Mouse (Mus musculus) limb, embryonic 12.5 days (tissue): ENCODE results near the gene Cdc42se1. TPM values are rescaled to one million over a fixed set of nuclear protein-coding genes. Genes with fewer than 3 reads are reported as not detected.
A peak's percentile ranks its signal among the peaks of the same experiment; 100 is the strongest.

Experiments
- ATAC-seq: fragments of 200-750 bp; cut with Nextera tagmentation; 2 replicates; pipeline ENCODE4 v1.8.0; 2017; ENCODE audit warnings: low read depth, moderate TSS enrichment; ENCODE audit not compliant: insufficient number of reproducible peaks, insufficient read depth, low FRiP score, low TSS enrichment
- H3K27ac ChIP-seq: fragments of 300-500 bp; sonication (generic); 2 replicates; pipeline ENCODE4 v1.5.1; 2016; ENCODE audit warnings: mild to moderate bottlenecking, moderate library complexity
- H3K27me3 ChIP-seq: fragments of 300-500 bp; sonication (generic); 2 replicates; pipeline ENCODE4 v1.6.1; 2016; ENCODE audit warnings: mild to moderate bottlenecking, moderate library complexity
- H3K36me3 ChIP-seq: fragments of 300-500 bp; sonication (generic); 2 replicates; pipeline ENCODE4 v1.6.1; 2016; ENCODE audit warnings: mild to moderate bottlenecking, moderate library complexity
- H3K4me1 ChIP-seq: fragments of 300-500 bp; sonication (generic); replicated peaks from 2 replicates; pipeline ENCODE4 v1.6.1; 2016
- H3K4me2 ChIP-seq: fragments of 300-500 bp; sonication (generic); 2 replicates; pipeline ENCODE4 v1.6.1; 2016; ENCODE audit warnings: mild to moderate bottlenecking, moderate library complexity
- H3K4me3 ChIP-seq: fragments of 300-500 bp; sonication (generic); replicated peaks from 2 replicates; pipeline ENCODE4 v1.5.1; 2016; ENCODE audit warnings: mild to moderate bottlenecking
- H3K9ac ChIP-seq: fragments of 300-500 bp; sonication (generic); replicated peaks from 2 replicates; pipeline ENCODE4 v1.6.1; 2016; ENCODE audit warnings: mild to moderate bottlenecking, moderate library complexity
- H3K9me3 ChIP-seq: fragments of 300-500 bp; sonication (generic); 2 replicates; pipeline ENCODE4 v1.6.1; 2016; ENCODE audit warnings: mild to moderate bottlenecking, moderate library complexity
- WGBS: fragments of 180-500 bp; shearing (Covaris S2); methylation state at CpG from one replicate; pipeline ENCODE4 v1.1.7; 2016; 5-methylcytosine and 5-hydroxymethylcytosine counted together
- polyA plus RNA-seq: library from polyadenylated mRNA; unstranded; fragments of >200 nt; fragmentation: Nextera tagmentation; extraction: Ambion mirVana; gene quantifications from 2 replicates; pipeline ENCODE4 v1.2.1, GENCODE M21; 2016

Cdc42se1 gene
- polyA plus RNA-seq, 1 experiment from 2014 or later, result 75.3 TPM

DNA sequence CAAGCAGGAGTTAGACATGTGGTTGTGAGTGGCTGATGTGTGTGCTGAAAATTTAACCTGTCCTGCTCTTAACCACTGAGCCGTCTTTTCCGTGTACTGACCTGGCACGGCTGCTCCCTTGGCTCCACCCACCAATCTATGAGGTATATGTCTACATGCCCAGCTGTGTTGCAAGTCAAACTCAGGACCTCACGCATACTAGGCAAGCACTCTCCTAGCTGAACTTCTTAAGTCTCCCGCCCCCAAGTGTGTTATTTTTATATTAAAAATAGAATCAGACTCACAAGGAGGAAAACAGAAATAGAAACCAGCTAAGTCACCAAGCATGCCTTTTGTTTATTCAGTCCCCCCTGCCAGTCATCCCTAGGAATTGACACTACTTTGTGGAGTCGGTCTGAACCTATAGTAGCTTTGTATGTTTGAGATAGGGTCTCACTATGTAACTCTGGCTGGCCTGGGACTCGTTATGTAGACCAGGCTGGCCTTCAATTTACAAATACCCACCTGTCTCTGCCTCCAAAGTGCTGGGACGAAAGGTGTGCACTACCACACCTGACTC is 9.1 kb downstream of the Cdc42se1 start:
- peaks cover 65% of the 10 kb centered on the region for H3K36me3 ChIP-seq
- H3K4me3 ChIP-seq, result no peak overlapping the region
- peaks cover 11% of the 10 kb centered on the region for H3K4me1 ChIP-seq
- no peak for ATAC-seq
- no peak overlapping the region for H3K9ac ChIP-seq
- H3K27me3 ChIP-seq, result no peaks in the 10 kb centered on the region
- no peak overlapping the region for H3K4me2 ChIP-seq
- no peak overlapping the region for H3K27ac ChIP-seq
- no peaks in the 10 kb centered on the region for H3K9me3 ChIP-seq
- WGBS, result 95% methylated on average over 8 of the region's 8 CpGs

DNA sequence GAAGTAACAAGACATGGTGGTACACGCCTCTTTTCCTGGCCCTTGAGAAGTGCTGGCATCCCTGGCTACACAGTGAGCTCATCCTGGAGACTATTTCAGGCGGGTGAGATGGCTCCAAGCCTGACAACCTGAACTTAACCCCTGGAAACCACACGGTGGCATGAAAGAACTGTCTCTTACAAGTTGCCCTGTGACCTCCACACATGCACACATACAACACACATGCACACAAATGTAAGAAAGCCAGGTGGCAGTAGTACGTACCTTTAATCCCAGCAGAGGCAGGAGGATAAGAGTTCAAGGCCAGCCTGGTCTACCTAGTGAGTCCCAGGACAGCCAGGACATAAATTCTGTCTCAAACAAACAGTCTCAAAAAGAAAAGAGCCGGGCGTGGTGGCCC is 10.5 kb downstream of the Cdc42se1 start:
- no peaks in the 10 kb centered on the region for H3K27me3 ChIP-seq
- H3K9me3 ChIP-seq, result no peaks in the 10 kb centered on the region
- H3K4me1 ChIP-seq, result peaks cover 11% of the 10 kb centered on the region
- H3K9ac ChIP-seq, result no peak overlapping the region
- no peak overlapping the region for H3K4me3 ChIP-seq
- no peak for ATAC-seq
- WGBS, result 86% methylated on average over 6 of the region's 6 CpGs
- peaks cover 53% of the 10 kb centered on the region for H3K36me3 ChIP-seq
- no peak overlapping the region for H3K4me2 ChIP-seq
- no peak overlapping the region for H3K27ac ChIP-seq

GRCm38 (mm10) chr3:95239971-95240370 is 11.4 kb downstream of the Cdc42se1 start:
- no peak for ATAC-seq
- no peaks in the 10 kb centered on the region for H3K9me3 ChIP-seq

GRCm38 (mm10) chr3:95240900-95241299 is 12.4 kb downstream of the Cdc42se1 start:
- Histone ChIP-seq H3K36me3 (peaks cover 46% of the 10 kb centered on the region), H3K9ac (peak overlapping the region; percentile 45), H3K27ac (no peak overlapping the region; the same call in 1 of the 2 replicates), H3K4me2 (peak overlapping the region; percentile 37), H3K4me1 (peaks cover 11% of the 10 kb centered on the region), H3K27me3 (no peaks in the 10 kb centered on the region), H3K4me3 (peak overlapping the region; percentile 9), H3K9me3 (no peaks in the 10 kb centered on the region)
- 0 out of 2 replicates have a peak, but pooled peaks have one; percentile 13 for ATAC-seq
- 29% methylated on average over 14 of the region's 17 CpGs for WGBS

More at GRCm38 (mm10) chr3:95239971-95240370, 11.4 kb downstream of the Cdc42se1 start:
- H3K27ac ChIP-seq, result no peak overlapping the region
- H3K36me3 ChIP-seq, result peaks cover 46% of the 10 kb centered on the region
- 87% methylated on average over 12 of the region's 12 CpGs for WGBS
- H3K4me2 ChIP-seq, result no peak overlapping the region; the same call in 1 of the 2 replicates
- H3K9ac ChIP-seq, result no peak overlapping the region
- H3K27me3 ChIP-seq, result no peaks in the 10 kb centered on the region
- peaks cover 11% of the 10 kb centered on the region for H3K4me1 ChIP-seq
- no peak overlapping the region for H3K4me3 ChIP-seq

DNA sequence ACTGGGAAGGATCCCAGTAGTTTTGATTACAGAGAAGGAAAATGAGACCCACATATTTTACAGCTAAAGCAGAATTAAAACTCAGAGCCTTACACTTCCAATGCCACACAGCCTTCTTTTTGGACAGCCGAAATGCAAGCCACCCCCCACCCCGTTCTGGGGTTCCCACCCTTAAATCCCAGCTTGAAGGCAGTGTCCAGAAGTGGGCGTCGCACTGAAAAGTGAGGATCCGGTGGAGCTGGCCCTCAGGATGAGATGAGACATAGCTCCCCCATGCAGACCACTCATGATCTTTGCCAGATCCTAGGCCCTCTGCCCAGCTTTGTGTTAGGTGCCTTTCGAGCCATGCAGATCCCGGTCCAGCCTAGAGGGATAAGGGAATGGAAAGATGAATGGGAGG is 13.0 kb downstream of the Cdc42se1 start, which contains the start of gene Gm128:
TSS of gene Gm128 (minus strand) at position 101 of the 400 bp plus-strand sequence.
- Histone ChIP-seq H3K36me3 (peaks cover 40% of the 10 kb centered on the region), H3K27me3 (no peaks in the 10 kb centered on the region), H3K9me3 (no peaks in the 10 kb centered on the region), H3K4me3 (peak within 1 kb of the TSS; percentile 9), H3K9ac (peak within 1 kb of the TSS; percentile 45), H3K4me2 (peak within 1 kb of the TSS; percentile 37), H3K4me1 (peaks cover 11% of the 10 kb centered on the region), H3K27ac (no peak within 1 kb of the TSS; the same call in 1 of the 2 replicates)
- no peak for ATAC-seq
- WGBS, result 77% methylated on average over 7 of the region's 7 CpGs

- Histone ChIP-seq H3K9ac (no peak overlapping the region), H3K4me1 (peaks cover 11% of the 10 kb centered on the region), H3K4me2 (no peak overlapping the region), H3K9me3 (no peaks in the 10 kb centered on the region), H3K4me3 (no peak overlapping the region), H3K36me3 (peaks cover 32% of the 10 kb centered on the region), H3K27me3 (no peaks in the 10 kb centered on the region), H3K27ac (no peak overlapping the region)
- WGBS, result 73% methylated on average over 2 of the region's 2 CpGs
- ATAC-seq, result no peak
These were observed 14.6 kb downstream of the Cdc42se1 start for GRCm38 (mm10) chr3:95243086-95243485.

GRCm38 (mm10) chr3:95246465-95247231 is 18.1 kb downstream of the Cdc42se1 start:
- no peaks in the 10 kb centered on the region for H3K9me3 ChIP-seq
- no peaks in the 10 kb centered on the region for H3K27me3 ChIP-seq
- ATAC-seq, result no peak

GRCm38 (mm10) chr3:95247660-95248336 is 19.3 kb downstream of the Cdc42se1 start:
- Histone ChIP-seq H3K4me3 (no peak overlapping the region), H3K27me3 (no peaks in the 10 kb centered on the region), H3K4me2 (no peak overlapping the region), H3K4me1 (no peaks in the 10 kb centered on the region), H3K27ac (no peak overlapping the region), H3K9me3 (no peaks in the 10 kb centered on the region), H3K36me3 (peaks cover 36% of the 10 kb centered on the region; the same call in 1 of the 2 replicates), H3K9ac (no peak overlapping the region)
- WGBS, result 68% methylated on average over 1 of the region's 1 CpGs
- no peak for ATAC-seq

More at GRCm38 (mm10) chr3:95246465-95247231, 18.1 kb downstream of the Cdc42se1 start:
- no peak overlapping the region for H3K27ac ChIP-seq
- no peaks in the 10 kb centered on the region for H3K4me1 ChIP-seq
- no peak overlapping the region for H3K4me2 ChIP-seq
- WGBS, result 90% methylated on average over 5 of the region's 5 CpGs
- no peak overlapping the region for H3K4me3 ChIP-seq
- peaks cover 33% of the 10 kb centered on the region; the same call in 1 of the 2 replicates for H3K36me3 ChIP-seq
- H3K9ac ChIP-seq, result no peak overlapping the region

- Histone ChIP-seq H3K4me1 (no peaks in the 10 kb centered on the region), H3K27me3 (no peaks in the 10 kb centered on the region), H3K27ac (no peak overlapping the region), H3K9me3 (no peaks in the 10 kb centered on the region), H3K4me3 (no peak overlapping the region), H3K9ac (no peak overlapping the region), H3K4me2 (no peak overlapping the region), H3K36me3 (peaks cover 55% of the 10 kb centered on the region)
- ATAC-seq, result no peak
- WGBS, result 72% methylated on average over 5 of the region's 5 CpGs
These were observed 21.8 kb downstream of the Cdc42se1 start for GRCm38 (mm10) chr3:95250361-95250760.

DNA sequence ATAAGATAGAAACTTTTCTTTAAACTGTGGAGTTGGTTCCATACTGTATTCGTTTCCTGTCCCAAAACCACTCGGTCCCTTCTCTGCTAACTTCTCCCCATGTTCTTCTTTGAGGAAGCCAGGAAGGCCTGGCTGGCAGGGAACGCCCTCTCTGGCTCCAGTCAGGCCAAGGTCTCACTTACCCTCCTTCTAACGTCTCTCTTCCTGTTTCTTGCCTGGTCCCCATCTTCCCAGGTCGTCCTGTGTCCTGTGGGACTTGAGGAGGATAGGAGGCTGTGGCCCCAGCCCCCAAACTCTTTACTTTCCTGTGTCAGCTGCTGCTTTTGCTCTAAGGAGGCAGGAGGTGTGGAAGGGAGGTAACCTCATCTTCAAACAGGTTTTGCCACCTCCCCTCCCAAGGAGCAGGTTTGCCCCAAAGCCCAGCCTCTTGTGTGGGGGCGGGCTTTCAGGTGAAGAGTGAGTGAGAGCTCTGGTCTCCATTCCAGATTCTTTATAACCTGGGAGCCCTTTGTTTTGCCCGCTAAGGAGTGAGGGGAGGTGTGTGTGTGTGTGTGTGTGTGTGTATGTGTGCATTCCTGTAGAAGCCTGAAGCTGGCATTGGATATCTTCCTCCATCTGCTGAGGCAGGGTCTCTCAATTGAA is 22.4 kb downstream of the Cdc42se1 start, which contains the start of gene Bnipl:
TSS of gene Bnipl (minus strand) at position 411 of the 642 bp plus-strand sequence.
- Histone ChIP-seq H3K27ac (peak within 1 kb of the TSS; percentile 31; the same call in 1 of the 2 replicates), H3K4me3 (no peak within 1 kb of the TSS), H3K9ac (no peak within 1 kb of the TSS), H3K9me3 (no peaks in the 10 kb centered on the region), H3K4me2 (no peak within 1 kb of the TSS), H3K4me1 (no peaks in the 10 kb centered on the region), H3K36me3 (peaks cover 55% of the 10 kb centered on the region), H3K27me3 (no peaks in the 10 kb centered on the region)
- 40% methylated on average over 7 of the region's 7 CpGs for WGBS
- no peak for ATAC-seq
